Mouse (Mus musculus) limb, embryonic 10.5 days (tissue): ENCODE results near the gene Fam243. TPM values are rescaled to one million over a fixed set of nuclear protein-coding genes. Genes with fewer than 3 reads are reported as not detected.
A peak's percentile ranks its signal among the peaks of the same experiment; 100 is the strongest.

Experiments used
- DNase-seq: peaks from one replicate; pipeline ENCODE4 v3.0.0-alpha.2; 2017; ENCODE audit warnings: low spot score
- H3K27ac ChIP-seq: fragments of 300-500 bp; sonication (generic); 2 replicates; pipeline ENCODE4 v1.5.1; 2016; ENCODE audit warnings: mild to moderate bottlenecking
- H3K27me3 ChIP-seq: fragments of 300-500 bp; sonication (generic); 2 replicates; pipeline ENCODE4 v1.6.1; 2016; ENCODE audit warnings: low read depth, mild to moderate bottlenecking; ENCODE audit not compliant: poor library complexity, severe bottlenecking
- H3K36me3 ChIP-seq: fragments of 300-500 bp; sonication (generic); 2 replicates; pipeline ENCODE4 v1.6.1; 2016; ENCODE audit warnings: mild to moderate bottlenecking, moderate library complexity
- H3K4me1 ChIP-seq: fragments of 300-500 bp; sonication (generic); 2 replicates; pipeline ENCODE4 v1.6.1; 2016
- H3K4me3 ChIP-seq: fragments of 300-500 bp; sonication (generic); 2 replicates; pipeline ENCODE4 v1.5.1; 2016; ENCODE audit warnings: mild to moderate bottlenecking, moderate library complexity
- H3K9me3 ChIP-seq: fragments of 300-500 bp; sonication (generic); replicated peaks from 2 replicates; pipeline ENCODE4 v1.6.1; 2016; ENCODE audit warnings: mild to moderate bottlenecking
- WGBS: fragments of 180-500 bp; shearing (Covaris S2); methylation state at CpG from one replicate; pipeline ENCODE4 v1.1.7; 2016; 5-methylcytosine and 5-hydroxymethylcytosine counted together
- polyA plus RNA-seq: library from polyadenylated mRNA; unstranded; fragments of >200 nt; fragmentation: Nextera tagmentation; extraction: Ambion mirVana; gene quantifications from 2 replicates; pipeline ENCODE4 v1.2.1, GENCODE M21; 2016

Gene Fam243
- polyA plus RNA-seq, 1 experiment from 2014 or later, result not detected

DNA sequence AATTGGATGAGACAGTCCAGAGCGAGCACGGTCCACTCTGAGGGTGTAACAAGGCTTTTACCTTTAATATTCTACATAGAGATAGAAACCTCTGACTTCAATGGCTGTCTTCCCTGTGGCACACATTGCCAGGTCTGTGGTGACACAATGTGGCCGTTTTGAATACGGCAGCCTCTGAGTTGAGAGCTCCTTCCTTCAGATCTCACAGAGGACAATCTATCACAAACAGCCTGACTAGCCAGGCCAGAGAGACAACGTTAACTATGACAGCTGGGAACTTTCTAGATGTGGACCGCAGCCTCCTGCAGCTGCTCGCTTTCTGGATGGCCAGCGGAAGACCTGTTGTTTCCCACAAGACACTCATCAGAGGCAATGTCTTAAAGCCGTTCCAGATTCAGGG is 32.5 kb downstream of the Fam243 start:
- H3K27me3 ChIP-seq, result peaks cover 8% of the 10 kb centered on the region; the same call in 1 of the 2 replicates
- 87% methylated on average over 9 of the region's 9 CpGs for WGBS
- no peak for DNase-seq
- H3K27ac ChIP-seq, result no peak overlapping the region
- H3K36me3 ChIP-seq, result no peaks in the 10 kb centered on the region
- H3K9me3 ChIP-seq, result no peaks in the 10 kb centered on the region
- peaks cover 9% of the 10 kb centered on the region; the same call in 1 of the 2 replicates for H3K4me1 ChIP-seq
- H3K4me3 ChIP-seq, result no peak overlapping the region

DNA sequence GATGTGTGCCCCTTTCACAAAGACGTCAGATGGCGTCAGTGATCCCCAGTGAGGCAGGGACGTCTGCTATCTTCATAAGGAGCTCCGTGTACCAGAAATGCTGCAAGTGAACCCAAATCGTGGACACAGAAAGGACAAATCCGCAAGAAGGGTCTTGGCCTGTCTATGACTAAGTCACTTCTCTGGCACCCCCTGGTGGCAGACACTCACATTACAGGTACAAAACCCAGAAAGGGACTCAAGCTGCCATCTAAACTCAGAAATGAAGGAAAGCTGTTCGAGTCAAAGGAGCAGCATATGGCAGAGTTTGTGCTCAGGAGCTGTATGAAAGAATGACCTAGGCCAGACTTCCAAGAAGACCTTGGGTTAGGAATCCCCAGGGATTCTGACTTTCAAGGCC is 34.6 kb downstream of the Fam243 start:
- peaks cover 8% of the 10 kb centered on the region; the same call in 1 of the 2 replicates for H3K27me3 ChIP-seq
- 19% methylated on average over 7 of the region's 7 CpGs for WGBS
- H3K27ac ChIP-seq, result no peak overlapping the region
- H3K4me1 ChIP-seq, result peaks cover 19% of the 10 kb centered on the region
- no peaks in the 10 kb centered on the region for H3K36me3 ChIP-seq
- no peak overlapping the region for H3K4me3 ChIP-seq
- DNase-seq, result peak; percentile 92
- no peaks in the 10 kb centered on the region for H3K9me3 ChIP-seq

DNA sequence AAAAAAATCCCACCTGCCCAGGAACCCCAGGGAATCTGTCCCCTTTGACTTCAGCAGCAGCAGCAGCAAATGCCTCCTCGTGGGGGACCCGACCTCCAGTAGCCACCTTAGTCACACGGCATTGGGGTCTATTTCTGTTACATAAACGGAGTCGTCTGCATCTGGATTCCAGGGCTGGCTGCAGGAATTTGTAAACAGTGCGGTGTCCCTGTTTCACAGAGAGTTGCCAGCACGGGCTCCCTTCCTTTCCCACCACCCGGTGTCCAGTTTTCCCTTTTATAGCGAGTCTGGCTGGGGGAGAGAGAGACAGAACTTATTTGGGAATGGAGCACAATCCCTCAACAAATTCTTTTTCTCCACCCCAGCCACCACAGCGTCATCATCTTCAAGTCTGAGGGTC is 36.2 kb downstream of the Fam243 start:
- 45% methylated on average over 10 of the region's 10 CpGs for WGBS
- Histone ChIP-seq H3K36me3 (no peaks in the 10 kb centered on the region), H3K4me1 (peaks cover 19% of the 10 kb centered on the region), H3K4me3 (no peak overlapping the region), H3K27ac (no peak overlapping the region), H3K9me3 (no peaks in the 10 kb centered on the region), H3K27me3 (peaks cover 8% of the 10 kb centered on the region; the same call in 1 of the 2 replicates)
- no peak for DNase-seq

DNA sequence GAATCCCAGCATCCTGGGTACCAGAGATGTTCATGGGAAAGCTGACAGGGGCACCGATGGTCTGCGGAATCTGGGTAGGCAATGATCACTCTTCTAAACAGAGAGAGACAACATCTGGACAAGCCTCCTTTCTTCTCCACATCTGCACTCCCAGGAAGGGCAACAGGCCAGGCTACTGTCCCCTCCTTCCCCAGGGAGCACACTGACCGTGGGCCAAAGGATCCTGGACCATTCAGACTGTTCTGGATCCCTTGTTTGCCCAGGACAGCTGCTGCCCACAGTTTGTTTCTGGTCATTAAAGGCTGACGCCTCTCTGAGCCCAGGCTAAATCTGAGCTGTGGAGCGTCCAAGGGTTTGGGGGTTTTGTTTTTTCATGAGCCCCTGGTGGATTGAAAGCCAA is 38.6 kb downstream of the Fam243 start:
- Histone ChIP-seq H3K27me3 (peaks cover 8% of the 10 kb centered on the region; the same call in 1 of the 2 replicates), H3K4me3 (no peak overlapping the region), H3K9me3 (no peaks in the 10 kb centered on the region), H3K36me3 (no peaks in the 10 kb centered on the region), H3K27ac (peak overlapping the region; percentile 32; the same call in 1 of the 2 replicates), H3K4me1 (peaks cover 16% of the 10 kb centered on the region)
- no peak for DNase-seq
- WGBS, result 81% methylated on average over 5 of the region's 5 CpGs

DNA sequence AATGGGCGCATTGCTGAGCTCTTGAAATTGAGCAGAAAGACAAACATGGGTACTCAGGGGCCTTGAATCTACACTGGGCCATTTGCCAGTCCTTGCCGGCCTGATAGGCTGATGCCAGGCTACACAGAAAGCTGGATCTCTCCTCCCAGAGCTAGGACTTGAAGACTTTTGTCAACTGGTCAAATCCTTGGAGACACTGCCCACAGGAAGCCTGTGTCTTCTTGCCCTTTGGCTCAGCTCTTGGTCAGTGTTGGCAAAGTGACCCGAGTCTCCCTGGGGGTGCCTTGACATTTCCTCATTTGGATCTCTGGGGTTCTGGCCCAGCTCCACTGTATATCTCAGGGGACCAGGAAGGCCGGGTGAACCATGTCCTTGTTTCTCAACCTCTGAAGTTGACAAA is 45.7 kb downstream of the Fam243 start:
- WGBS, result 86% methylated on average over 4 of the region's 4 CpGs
- no peak for DNase-seq
- Histone ChIP-seq H3K4me1 (peaks cover 9% of the 10 kb centered on the region; the same call in 1 of the 2 replicates), H3K27ac (no peak overlapping the region), H3K27me3 (no peaks in the 10 kb centered on the region), H3K4me3 (no peak overlapping the region), H3K9me3 (no peaks in the 10 kb centered on the region), H3K36me3 (no peaks in the 10 kb centered on the region)

DNA sequence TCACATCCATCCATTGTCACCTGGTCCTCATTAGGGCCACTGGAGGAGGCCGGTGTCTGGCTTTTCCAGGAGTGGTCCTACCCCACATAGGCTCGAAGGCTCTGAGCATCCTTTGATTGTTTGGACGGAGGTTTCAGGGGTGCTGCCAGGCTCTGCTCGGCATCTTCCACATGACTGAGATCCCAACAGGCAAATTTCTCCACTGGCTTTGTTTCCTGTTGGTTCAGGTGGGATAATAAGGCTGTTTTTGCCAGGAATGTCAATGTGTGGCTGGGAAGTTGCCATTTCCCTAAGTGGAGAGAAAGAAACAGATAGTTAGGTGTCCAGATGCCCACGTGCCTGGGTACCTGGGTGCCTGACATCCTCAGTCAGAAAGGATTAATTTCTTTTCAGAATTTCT is 46.7 kb downstream of the Fam243 start:
- WGBS, result 77% methylated on average over 5 of the region's 5 CpGs
- Histone ChIP-seq H3K9me3 (no peaks in the 10 kb centered on the region), H3K36me3 (no peaks in the 10 kb centered on the region), H3K4me1 (peaks cover 9% of the 10 kb centered on the region; the same call in 1 of the 2 replicates), H3K27me3 (no peaks in the 10 kb centered on the region), H3K27ac (no peak overlapping the region), H3K4me3 (no peak overlapping the region)
- DNase-seq, result no peak

Other genes with a start within 250 kb of the Fam243 start
- gene Kcne2, start 29.1 kb downstream of the Fam243 start, polyA plus RNA-seq, result 0.18 TPM in 1 of 2 replicates, not detected in the other
- 112 and 114 TPM in 2 replicates for gene Smim11, start 20.2 kb downstream of the Fam243 start, polyA plus RNA-seq
- gene Kcne1, start 38.0 kb upstream of the Fam243 start, polyA plus RNA-seq, result 0.05 and 0.40 TPM in 2 replicates
- gene Rcan1, start 149.4 kb upstream of the Fam243 start, polyA plus RNA-seq, result 26.1 and 28.0 TPM in 2 replicates
- gene Clic6, start 164.3 kb upstream of the Fam243 start, polyA plus RNA-seq, result 0.64 and 0.84 TPM in 2 replicates